Mouse (Mus musculus) liver, postnatal 0 days (tissue): ENCODE data around the gene March2. TPM values are rescaled to one million over a fixed set of nuclear protein-coding genes. Genes with fewer than 3 reads are reported as not detected.
A peak's percentile ranks its signal among the peaks of the same experiment; 100 is the strongest.

Experiments used
- ATAC-seq: fragments of 200-750 bp; cut with Nextera tagmentation; 2 replicates; pipeline ENCODE4 v1.8.0; 2017; ENCODE audit warnings: mild to moderate bottlenecking, moderate library complexity
- DNase-seq: peaks from one replicate; pipeline ENCODE4 v3.0.0-alpha.2; 2016
- H3K27ac ChIP-seq: fragments of 300-500 bp; sonication (generic); 2 replicates; pipeline ENCODE4 v1.5.1; 2014; ENCODE audit warnings: antibody characterized with exemption, moderate library complexity, mild to moderate bottlenecking, low read depth
- H3K27me3 ChIP-seq: fragments of 300-500 bp; sonication (generic); 2 replicates; pipeline ENCODE4 v1.6.1; 2014; ENCODE audit warnings: low read length, control low read depth, mixed read lengths; ENCODE audit not compliant: insufficient read depth
- H3K36me3 ChIP-seq: fragments of 300-500 bp; sonication (generic); replicated peaks from 2 replicates; pipeline ENCODE4 v1.6.1; 2014; ENCODE audit warnings: mild to moderate bottlenecking, control low read depth, low read length, moderate library complexity, mixed read lengths; ENCODE audit not compliant: insufficient read depth
- H3K4me1 ChIP-seq: fragments of 300-500 bp; sonication (generic); 2 replicates; pipeline ENCODE4 v1.6.1; 2014; ENCODE audit warnings: antibody characterized with exemption, mild to moderate bottlenecking, control low read depth; ENCODE audit not compliant: insufficient read depth
- H3K4me2 ChIP-seq: fragments of 300-500 bp; sonication (generic); 2 replicates; pipeline ENCODE4 v1.6.1; 2014; ENCODE audit warnings: low read depth, mild to moderate bottlenecking, low read length, moderate library complexity, mixed read lengths
- H3K4me3 ChIP-seq: fragments of 300-500 bp; sonication (generic); 2 replicates; pipeline ENCODE4 v1.5.1; 2014; ENCODE audit warnings: low read depth, low read length
- H3K9ac ChIP-seq: fragments of 300-500 bp; sonication (generic); replicated peaks from 2 replicates; pipeline ENCODE4 v1.6.1; 2014; ENCODE audit warnings: mild to moderate bottlenecking, moderate library complexity
- H3K9me3 ChIP-seq: fragments of 300-500 bp; sonication (generic); 2 replicates; pipeline ENCODE4 v1.6.1; 2016; ENCODE audit warnings: mild to moderate bottlenecking, control low read depth, low read length, mixed read lengths
- CTCF ChIP-seq: sonication (generic); IDR thresholded peaks from 2 replicates; pipeline ENCODE4 v1.5.1; 2016; ENCODE audit warnings: antibody characterized with exemption, low read depth
- EP300 ChIP-seq: IDR thresholded peaks from 2 replicates; pipeline ENCODE4 v1.6.1; 2016; ENCODE audit warnings: antibody characterized with exemption, low read depth, mild to moderate bottlenecking
- WGBS: fragments of 180-500 bp; shearing (Covaris S2); extraction: QIAGEN DNeasy Blood & Tissue Kit; methylation state at CpG from one replicate; pipeline ENCODE4 v1.1.7; 2014; ENCODE audit not compliant: insufficient replicate concordance; 5-methylcytosine and 5-hydroxymethylcytosine counted together
- polyA plus RNA-seq: library from polyadenylated mRNA; unstranded; fragments of >200 nt; fragmentation: Nextera tagmentation; extraction: Ambion mirVana; gene quantifications from 2 replicates; pipeline ENCODE4 v1.2.1, GENCODE M21; 2015

March2 gene
- polyA plus RNA-seq, 1 experiment from 2014 or later: 137 TPM

DNA sequence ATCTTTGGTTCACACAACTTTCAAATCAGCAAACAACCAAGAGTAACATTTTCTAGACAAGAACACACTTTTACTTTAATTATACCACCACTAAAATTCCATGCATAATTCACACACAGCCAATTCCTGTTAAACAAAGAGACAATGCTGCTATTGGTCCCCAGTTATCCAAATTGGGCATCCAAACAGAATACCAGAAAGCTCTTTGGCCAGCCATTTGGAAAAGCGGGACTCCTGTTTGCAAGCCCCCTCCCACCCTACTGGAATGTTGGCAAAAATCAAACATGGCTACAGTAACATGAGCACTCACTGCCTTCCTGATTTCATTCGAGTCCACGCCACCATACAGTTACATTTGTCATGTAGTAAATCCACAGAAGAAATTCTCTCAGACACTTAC lies 48.8 kb downstream of the March2 start:
- Histone ChIP-seq H3K9me3 (no peaks in the 10 kb centered on the region), H3K27ac (no peak overlapping the region), H3K4me3 (no peak overlapping the region), H3K4me1 (peaks cover 16% of the 10 kb centered on the region), H3K9ac (no peak overlapping the region), H3K36me3 (peaks cover 52% of the 10 kb centered on the region), H3K27me3 (no peaks in the 10 kb centered on the region), H3K4me2 (no peak overlapping the region)
- DNase-seq (no peak), ATAC-seq (no peak)
- TF ChIP-seq CTCF (no peak), EP300 (no peak)
- 89% methylated on average over 3 of the region's 3 CpGs for WGBS

DNA sequence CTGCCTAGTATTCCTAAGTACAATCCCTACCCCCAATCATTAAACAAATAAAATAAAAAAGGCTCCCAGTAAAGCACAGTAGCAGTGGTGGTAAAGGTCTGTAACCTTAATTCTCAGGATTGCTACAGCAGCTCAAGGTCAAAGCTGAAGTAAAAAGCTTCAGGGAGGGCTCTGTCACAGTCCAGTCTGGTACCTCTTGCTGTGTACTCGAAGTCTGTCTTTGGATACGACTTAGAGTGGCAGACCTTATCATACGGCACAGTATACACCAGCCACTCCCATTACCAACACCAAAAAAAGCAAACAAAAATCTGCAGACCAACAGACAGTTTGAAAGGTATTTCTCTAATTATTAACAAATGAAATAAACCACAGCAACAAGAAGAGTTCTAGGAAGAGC lies 51.7 kb downstream of the March2 start:
- no peak overlapping the region for H3K27ac ChIP-seq
- no peak overlapping the region for H3K9ac ChIP-seq
- H3K36me3 ChIP-seq: peaks cover 65% of the 10 kb centered on the region
- H3K4me1 ChIP-seq: peaks cover 14% of the 10 kb centered on the region
- ATAC-seq (0 out of 2 replicates have a peak, but pooled peaks have one; percentile 40), DNase-seq (no peak)
- 36% methylated on average over 3 of the region's 3 CpGs for WGBS
- no peak overlapping the region for H3K4me3 ChIP-seq
- H3K9me3 ChIP-seq: no peaks in the 10 kb centered on the region
- TF ChIP-seq EP300: no peak
- TF ChIP-seq CTCF: no peak
- H3K4me2 ChIP-seq: no peak overlapping the region
- no peaks in the 10 kb centered on the region for H3K27me3 ChIP-seq

DNA sequence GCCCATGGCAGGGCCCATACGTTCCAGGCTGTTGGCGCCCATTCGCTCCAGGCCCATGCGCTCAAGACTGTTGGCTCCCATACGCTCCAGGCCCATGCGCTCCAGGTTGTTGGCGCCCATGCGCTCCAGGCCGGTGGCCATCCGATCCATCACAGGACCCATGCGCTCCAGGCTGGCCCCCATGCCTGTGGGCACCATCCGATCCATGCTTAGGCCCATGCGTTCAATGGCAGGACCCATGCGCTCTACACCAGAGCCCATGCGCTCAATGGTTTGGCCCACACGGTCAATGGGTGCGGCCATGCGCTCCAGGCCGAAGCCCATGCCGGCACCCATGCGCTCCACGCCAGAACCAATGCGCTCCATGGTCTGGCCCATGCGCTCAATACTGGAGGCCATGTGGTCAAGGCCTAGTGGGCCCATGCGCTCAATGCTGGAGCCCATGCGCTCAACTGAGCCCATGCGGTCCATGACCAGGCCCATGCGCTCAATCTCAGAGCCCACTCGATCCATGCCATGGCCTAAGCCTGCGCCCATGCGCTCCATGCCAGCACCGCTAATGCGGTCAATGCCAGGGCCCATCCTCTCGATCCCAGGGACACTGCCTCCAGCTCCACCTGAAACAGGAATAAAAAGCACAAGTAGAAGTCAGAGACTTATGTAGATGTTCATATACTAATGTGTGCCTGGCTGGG lies 68.5 kb downstream of the March2 start:
- DNase-seq (no peak), ATAC-seq (no peak)
- Histone ChIP-seq H3K9ac (no peak overlapping the region), H3K9me3 (no peaks in the 10 kb centered on the region), H3K4me3 (no peak overlapping the region), H3K27ac (no peak overlapping the region), H3K27me3 (no peaks in the 10 kb centered on the region), H3K36me3 (peaks cover 91% of the 10 kb centered on the region), H3K4me1 (no peaks in the 10 kb centered on the region), H3K4me2 (no peak overlapping the region)
- WGBS: 98% methylated on average over 34 of the region's 34 CpGs
- TF ChIP-seq EP300: no peak
- no peak for TF ChIP-seq CTCF

DNA sequence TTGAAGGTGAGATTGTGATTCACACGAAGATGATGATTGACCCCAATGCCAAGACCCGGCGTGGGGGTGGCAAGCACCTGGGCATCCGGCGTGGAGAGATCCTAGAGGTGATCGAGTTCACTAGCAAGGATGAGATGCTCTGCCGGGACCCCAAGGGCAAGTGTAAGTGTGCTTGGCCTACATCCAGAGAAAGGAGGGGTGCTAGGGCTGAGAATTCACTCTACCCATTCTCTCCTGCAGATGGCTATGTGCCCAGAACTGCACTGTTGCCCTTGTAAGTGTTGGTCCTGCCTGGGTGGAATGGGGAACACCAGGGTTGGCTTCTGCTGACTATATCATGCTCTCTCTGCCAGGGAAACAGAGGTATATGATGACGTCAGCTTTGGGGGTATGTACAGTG lies 73.4 kb downstream of the March2 start:
- TF ChIP-seq CTCF: no peak
- TF ChIP-seq EP300: no peak
- 0 out of 2 replicates have a peak, but pooled peaks have one; percentile 10 for ATAC-seq
- no peak overlapping the region for H3K4me3 ChIP-seq
- no peak for DNase-seq
- WGBS: 89% methylated on average over 8 of the region's 8 CpGs
- H3K9me3 ChIP-seq: no peaks in the 10 kb centered on the region
- no peak overlapping the region for H3K9ac ChIP-seq
- H3K4me1 ChIP-seq: no peaks in the 10 kb centered on the region; the same call in none of the 2 replicates
- peaks cover 64% of the 10 kb centered on the region for H3K36me3 ChIP-seq
- H3K4me2 ChIP-seq: no peak overlapping the region
- no peak overlapping the region for H3K27ac ChIP-seq
- H3K27me3 ChIP-seq: no peaks in the 10 kb centered on the region

DNA sequence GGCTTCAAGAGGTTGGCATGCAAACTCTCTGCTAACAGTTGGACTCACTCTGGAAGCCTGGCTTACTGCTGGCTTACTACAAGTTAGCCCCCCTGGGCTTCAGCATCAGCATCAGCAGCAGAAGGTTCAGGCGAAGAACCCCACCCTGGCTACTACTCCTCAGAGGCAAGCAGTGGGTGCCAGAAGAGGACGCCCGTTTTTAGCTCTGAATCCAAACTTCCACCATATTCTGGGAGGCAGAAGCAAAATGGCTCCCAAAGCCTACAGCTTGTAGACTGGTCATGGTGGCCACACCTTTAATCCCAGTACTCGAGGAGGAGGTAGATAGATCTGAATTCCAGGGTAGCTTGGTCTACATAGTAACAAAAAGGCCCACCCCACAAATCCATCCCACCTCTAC lies 74.4 kb downstream of the March2 start:
- TF ChIP-seq CTCF: no peak
- TF ChIP-seq EP300: no peak
- Histone ChIP-seq H3K27me3 (no peaks in the 10 kb centered on the region), H3K36me3 (peaks cover 54% of the 10 kb centered on the region), H3K4me3 (no peak overlapping the region), H3K27ac (no peak overlapping the region), H3K4me2 (no peak overlapping the region), H3K9ac (no peak overlapping the region), H3K4me1 (peaks cover 3% of the 10 kb centered on the region), H3K9me3 (no peaks in the 10 kb centered on the region)
- DNase-seq (no peak), ATAC-seq (no peak)
- WGBS: 78% methylated on average over 4 of the region's 4 CpGs

DNA sequence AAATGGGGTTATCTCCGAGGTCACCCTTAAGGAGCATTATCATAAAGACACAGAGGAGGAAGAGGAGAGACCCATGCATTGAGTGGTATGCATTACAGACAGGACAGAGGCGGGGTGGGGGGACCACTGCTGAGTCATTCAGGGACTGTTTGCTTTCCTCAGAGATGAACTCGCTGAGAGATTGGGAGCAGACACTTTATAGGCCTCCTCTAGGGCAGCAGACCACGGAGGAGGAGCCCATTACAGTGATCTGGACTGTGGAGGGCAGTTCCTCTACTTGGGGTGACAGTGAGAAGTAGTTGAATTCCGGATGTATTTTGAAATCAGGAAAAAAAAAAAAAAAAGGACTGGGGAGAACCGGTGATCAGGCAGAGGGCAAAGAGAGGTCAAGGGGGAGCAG lies 78.7 kb downstream of the March2 start:
- H3K27ac ChIP-seq: peak overlapping the region; percentile 65
- no peaks in the 10 kb centered on the region for H3K9me3 ChIP-seq
- peak overlapping the region; percentile 42; the same call in 1 of the 2 replicates for H3K4me2 ChIP-seq
- DNase-seq: no peak
- H3K36me3 ChIP-seq: peaks cover 12% of the 10 kb centered on the region
- no peaks in the 10 kb centered on the region for H3K27me3 ChIP-seq
- TF ChIP-seq EP300 (no peak), CTCF (no peak)
- H3K9ac ChIP-seq: no peak overlapping the region
- peaks cover 3% of the 10 kb centered on the region for H3K4me1 ChIP-seq
- peak overlapping the region; percentile 19; the same call in 1 of the 2 replicates for H3K4me3 ChIP-seq
- peak; percentile 47 for ATAC-seq
- 15% methylated on average over 6 of the region's 6 CpGs for WGBS
